Mouse (Mus musculus) kidney, postnatal 25 days (tissue): ENCODE results near the gene Popdc3.
"Not testable (repeated sequence)": the region's sequence is repeated elsewhere in the genome, so short reads cannot be mapped to it uniquely, and the experiment has no call there.

Experiments used
- DNase-seq, 2 experiments: peaks; one replicate each; pipeline ENCODE4 v3.0.0; 2021; ENCODE audit warnings: mixed read lengths in 2 of 2

Gene Popdc3

DNA sequence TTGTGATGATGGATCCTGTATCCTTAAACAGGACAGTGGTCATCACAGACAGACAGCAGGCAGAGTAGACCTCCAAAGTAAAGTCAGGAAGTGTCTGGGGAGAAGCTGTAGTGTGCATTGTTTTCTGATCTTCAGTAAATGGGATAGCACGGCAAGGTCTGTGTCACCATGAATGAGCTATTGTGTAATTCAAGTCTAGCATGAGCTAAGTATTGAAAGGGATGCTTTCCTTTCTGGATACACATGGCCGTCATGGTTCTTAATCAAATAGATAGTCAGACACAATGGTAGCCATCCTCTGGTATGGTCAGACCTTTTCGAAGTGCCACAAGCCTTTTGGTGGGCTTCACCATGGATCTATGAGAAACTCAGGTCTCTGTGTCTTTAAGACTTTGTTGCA, 142.4 kb downstream of the Popdc3 start:
- DNase-seq: no peak

DNA sequence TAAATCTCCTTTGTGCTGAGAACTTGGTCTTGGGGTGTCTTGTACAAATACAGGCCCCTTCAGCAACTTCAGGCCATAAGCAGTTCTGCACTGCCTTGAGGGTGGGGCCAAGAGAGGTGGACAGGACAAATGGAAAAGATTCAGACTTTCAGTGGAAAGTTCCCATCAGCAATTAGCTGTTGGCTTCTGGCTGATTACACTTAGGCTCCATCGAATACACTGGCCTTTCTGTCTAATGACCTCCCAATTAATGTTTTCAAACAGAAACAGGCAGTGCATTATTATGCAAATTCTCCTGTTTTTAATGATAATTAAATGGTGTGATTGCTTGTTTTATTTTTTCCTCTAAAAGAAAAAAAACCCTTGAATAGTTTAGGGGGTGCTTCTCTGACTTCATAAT, 146.3 kb downstream of the Popdc3 start:
- DNase-seq: no peak

DNA sequence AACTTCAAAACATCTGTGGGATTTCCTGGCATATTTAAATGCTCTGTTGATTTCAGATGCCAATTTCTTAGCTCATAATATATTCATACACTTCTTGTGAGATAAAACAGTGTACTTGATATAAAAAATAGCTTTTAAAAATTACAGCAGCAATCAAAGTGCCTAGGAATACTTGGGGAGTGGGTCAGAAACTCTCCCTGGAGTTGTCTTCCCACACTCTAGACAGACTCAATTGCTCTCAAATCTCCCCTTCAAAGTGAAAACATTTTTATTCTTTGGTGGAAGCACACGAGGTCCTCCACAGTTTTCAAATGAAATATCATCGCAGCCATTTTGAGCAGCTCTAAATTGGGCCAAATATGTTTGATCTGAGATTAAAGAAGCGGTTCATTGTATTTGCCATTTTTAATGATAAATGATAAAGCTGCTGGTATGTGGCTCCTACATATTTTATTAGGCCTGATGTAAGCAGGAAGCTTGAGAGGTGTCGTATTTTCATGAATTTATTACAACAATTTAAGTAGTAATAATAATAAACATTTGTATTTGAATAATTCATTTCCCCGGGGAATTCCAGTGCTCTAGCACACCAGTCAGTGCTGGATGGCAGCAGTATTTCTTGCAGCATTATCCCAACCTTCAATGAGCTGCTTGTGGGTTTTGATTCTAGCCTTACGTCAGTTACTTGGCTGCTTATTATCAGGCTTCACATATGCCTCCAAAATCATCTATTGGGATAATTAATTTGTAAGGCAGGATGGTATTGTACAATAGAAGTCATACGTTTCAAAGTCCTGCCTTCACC, 150.5 kb downstream of the Popdc3 start:
- no peak for DNase-seq

DNA sequence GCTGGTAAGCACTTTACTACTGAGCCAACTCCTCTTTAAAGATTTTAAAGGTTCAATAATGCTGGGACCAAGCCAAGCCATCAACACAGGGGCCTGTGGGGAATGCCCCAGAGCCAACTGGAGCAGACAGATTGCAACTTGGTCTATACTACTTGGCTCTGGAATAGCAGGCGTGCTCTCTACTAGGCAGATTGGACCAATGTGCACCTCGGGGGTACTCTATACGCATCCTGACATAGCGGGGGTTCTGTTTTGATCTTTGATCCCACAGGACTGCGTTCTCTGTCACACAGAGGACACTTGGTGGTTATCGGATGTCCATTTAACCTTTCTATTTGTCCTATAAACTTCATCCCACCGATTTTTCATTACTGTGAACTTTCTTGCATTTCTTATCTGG, 157.0 kb downstream of the Popdc3 start:
- no peak for DNase-seq

DNA sequence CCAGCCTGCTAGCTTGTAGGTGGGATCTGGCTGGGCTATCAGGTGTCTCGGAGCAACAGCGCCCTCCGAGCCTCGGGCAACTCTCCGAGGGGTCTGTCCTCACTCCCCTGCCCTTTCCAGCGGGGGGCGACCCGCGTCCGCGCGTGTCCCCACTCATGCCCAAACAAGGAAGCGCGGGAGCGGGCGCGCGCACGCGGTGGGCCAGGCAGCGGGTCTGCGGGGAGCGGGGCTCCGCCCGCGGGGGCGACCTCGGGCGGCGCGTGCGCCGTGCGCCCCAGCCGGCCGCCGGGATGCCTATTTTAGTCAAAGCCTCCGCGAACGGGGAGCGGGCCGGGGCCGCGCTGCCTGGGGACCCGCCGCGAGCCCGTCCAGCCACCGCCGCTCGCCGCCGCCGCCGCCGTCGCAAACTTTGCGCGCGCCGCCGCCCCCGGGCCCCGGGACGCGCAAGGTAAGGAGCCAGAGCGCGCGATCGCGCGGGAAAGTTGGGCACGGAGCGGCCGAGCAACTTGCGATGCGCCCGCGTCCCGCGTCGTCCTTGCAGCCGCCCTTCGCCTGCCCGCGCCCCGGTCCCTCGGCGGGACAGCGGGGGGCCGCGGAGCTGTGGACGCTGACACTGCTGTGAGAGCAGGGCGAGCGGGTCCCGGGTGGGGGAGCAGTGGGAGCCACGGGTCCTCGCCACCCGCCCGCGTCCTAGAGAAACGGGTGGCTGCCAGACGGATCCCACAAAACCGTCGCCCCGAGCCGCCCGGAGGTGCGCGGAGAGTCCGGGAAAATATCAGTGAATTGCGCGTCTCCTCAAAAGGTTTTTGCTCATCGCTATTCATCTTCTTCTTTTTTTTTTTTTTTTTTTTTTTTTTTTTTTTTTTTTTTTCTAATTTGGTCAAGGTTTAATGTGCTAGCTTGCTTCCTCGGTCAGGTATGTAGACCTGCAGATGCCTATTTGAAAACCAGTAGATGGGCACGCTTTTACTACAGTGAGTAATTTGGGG, 157.8 kb downstream of the Popdc3 start, which contains the start of gene Bves:
Gene Bves (plus strand): TSS at position 339 of the 989 bp plus-strand sequence.
- DNase-seq: no peak

GRCm38 (mm10) chr10:45339106-45339505, 161.2 kb downstream of the Popdc3 start:
- DNase-seq: no peak

DNA sequence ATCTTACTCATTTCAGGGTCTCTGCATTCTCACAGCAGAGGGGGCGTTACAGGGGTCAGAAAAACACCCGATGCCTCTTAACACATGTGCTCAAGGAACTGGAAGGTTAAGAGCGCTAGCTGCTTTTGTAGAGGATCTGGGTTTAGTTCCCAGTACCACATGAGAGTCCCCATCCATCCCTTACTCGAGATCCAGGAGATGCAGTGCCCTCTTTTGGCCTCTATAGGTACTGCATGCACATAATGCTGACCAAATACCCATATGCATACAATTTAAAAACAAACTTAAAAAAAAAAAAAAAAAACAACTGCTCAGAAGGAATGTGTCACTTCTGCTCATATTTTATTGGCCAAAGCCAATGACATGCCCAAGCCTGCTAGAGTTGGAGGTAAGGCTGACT, 166.5 kb downstream of the Popdc3 start:
- no peak for DNase-seq

GRCm38 (mm10) chr10:45345217-45345616, 167.3 kb downstream of the Popdc3 start:
- DNase-seq: no peak

GRCm38 (mm10) chr10:45348143-45348542, 170.2 kb downstream of the Popdc3 start:
- DNase-seq: not testable (repeated sequence)

- DNase-seq: no peak
Observed at GRCm38 (mm10) chr10:45356091-45356490, 178.2 kb downstream of the Popdc3 start.

DNA sequence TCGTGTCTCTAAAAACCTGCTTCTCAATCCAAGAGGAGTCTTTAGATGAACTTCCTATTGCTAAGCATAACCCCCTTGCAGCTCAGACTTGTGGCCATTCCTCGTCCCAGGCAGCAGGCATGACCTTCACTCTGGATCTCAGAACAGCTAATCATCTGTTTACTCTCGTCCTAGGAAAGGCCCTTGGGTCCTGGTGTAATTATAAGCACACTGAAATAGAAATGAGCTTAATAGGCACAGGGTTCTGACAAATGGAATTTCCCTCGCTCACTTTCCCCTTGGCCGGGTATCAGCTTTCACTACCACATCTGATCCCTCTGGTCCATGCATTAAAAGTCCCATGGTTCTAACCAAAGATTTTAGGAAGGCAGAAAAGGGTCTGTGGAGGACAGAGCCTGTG, 185.5 kb downstream of the Popdc3 start:
- DNase-seq: no peak

DNA sequence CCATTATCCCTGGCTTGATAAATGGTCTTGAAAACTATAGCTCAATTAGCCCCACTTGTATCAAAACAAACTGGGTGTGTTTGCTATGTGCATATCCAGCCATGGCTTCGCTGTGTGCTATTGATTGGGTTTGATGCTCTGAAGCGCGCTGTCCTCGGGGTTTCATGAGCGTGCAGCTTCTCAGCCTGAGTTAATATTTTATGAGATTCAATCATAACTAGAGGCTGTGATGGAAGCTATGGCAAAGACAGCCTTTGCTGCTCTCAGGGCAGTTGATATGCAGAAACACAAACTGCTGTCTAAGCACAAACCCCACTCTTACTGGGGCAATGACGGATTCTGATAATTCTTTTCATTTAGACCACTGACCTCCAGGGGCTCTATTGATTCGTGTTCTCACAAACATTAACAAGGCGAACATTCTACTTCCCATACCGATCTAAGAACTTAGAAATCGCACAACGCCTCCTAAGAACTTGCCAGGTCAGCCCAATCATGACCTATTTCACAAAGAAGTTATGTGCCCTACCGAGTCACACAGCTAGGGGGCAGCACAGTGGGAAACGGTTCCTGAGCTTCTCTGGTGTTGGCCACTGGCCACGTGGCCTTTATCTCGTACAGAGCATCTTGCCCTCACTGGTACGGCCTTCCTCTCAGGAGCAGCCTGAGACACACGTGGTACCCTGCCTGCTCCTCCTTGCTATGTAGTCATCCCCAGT, 189.2 kb downstream of the Popdc3 start:
- DNase-seq: no peak
